9 mouse cellular contexts compared by ENCODE assay signal in genomic region chr14:117938554-117938953, GRCm38 (mm10).
A peak's percentile ranks its signal among the peaks of the same experiment; 100 is the strongest.
DNase-seq lines count a peak whose midpoint lies in the region; ATAC-seq lines count a peak whose summit lies in the region.
"Had no signal": no experiment of that assay in that cellular context is flagged by ENCODE, and none has a peak within 500 bp of the region (broad histone marks: within the 10 kb centered on the region; RNA-seq: fewer than 3 reads in every experiment).

No protein-coding gene starts in this region.

- DNase-seq in heart, adult 18-20 months = peak; percentile 34 to 69
- DNase-seq in heart, postnatal 25 days (ENCODE audit: low spot score) = no peak
- peak; percentile 6 for DNase-seq in thymus, postnatal 0 days (ENCODE audit: low spot score)
- no peak for DNase-seq in thymus, postnatal 36 days
- DNase-seq in embryonic facial prominence, embryonic 14.5 days (ENCODE audit: low spot score) = peak; percentile 85
- peak; percentile 59 for DNase-seq in thymus, postnatal 4 days
- no peak for DNase-seq in layer of hippocampus, postnatal 36 days

- no peak overlapping the region for H3K4me3 ChIP-seq in embryonic facial prominence, embryonic 14.5 days (ENCODE audit: low read depth, low read length)
- H3K4me3 ChIP-seq in limb, embryonic 12.5 days (replicated peaks) = no peak overlapping the region
- H3K4me3 ChIP-seq: heart, embryonic 15.5 days had no signal

- ATAC-seq in embryonic facial prominence, embryonic 14.5 days (ENCODE audit: low read depth) = peak; percentile 64; the same call in 1 of the 2 replicates
- ATAC-seq in limb, embryonic 12.5 days (ENCODE audit: insufficient number of reproducible peaks, insufficient read depth, low FRiP score, low TSS enrichment, low read depth) = 0 out of 2 replicates have a peak, but pooled peaks have one; percentile 46

- H3K4me1 ChIP-seq in embryonic facial prominence, embryonic 14.5 days (ENCODE audit: control insufficient read depth, insufficient read depth, low read length) = peaks cover 10% of the 10 kb centered on the region
- peaks cover 15% of the 10 kb centered on the region for H3K4me1 ChIP-seq in limb, embryonic 12.5 days (replicated peaks)
- H3K4me1 ChIP-seq: heart, embryonic 15.5 days had no signal

- H3K36me3 ChIP-seq in embryonic facial prominence, embryonic 14.5 days (ENCODE audit: control insufficient read depth, insufficient read depth, low read length) = no peaks in the 10 kb centered on the region
- no peaks in the 10 kb centered on the region for H3K36me3 ChIP-seq in limb, embryonic 12.5 days
- H3K36me3 ChIP-seq: heart, embryonic 15.5 days had no signal

- no peak overlapping the region for H3K27ac ChIP-seq in embryonic facial prominence, embryonic 14.5 days (replicated peaks; ENCODE audit: low read depth, low read length)
- no peak overlapping the region for H3K27ac ChIP-seq in limb, embryonic 12.5 days
- H3K27ac ChIP-seq: heart, embryonic 15.5 days had no signal

- intact Hi-C loops in heart, postnatal 25 days (cut with DNase I) = loop anchor here (5.0 kb wide), 3 partner anchors 46 to 1376 kb away; no protein-coding TSS in a partner anchor

- 12% methylated on average over 2 of the region's 2 CpGs for WGBS in embryonic facial prominence, embryonic 14.5 days
- 10% methylated on average over 2 of the region's 2 CpGs for WGBS in limb, embryonic 12.5 days

- H3K4me2 ChIP-seq in embryonic facial prominence, embryonic 14.5 days (ENCODE audit: low read depth, low read length) = no peak overlapping the region
- H3K4me2 ChIP-seq in limb, embryonic 12.5 days = no peak overlapping the region
- H3K4me2 ChIP-seq: heart, embryonic 15.5 days had no signal

- no peaks in the 10 kb centered on the region for H3K9me3 ChIP-seq in embryonic facial prominence, embryonic 14.5 days (ENCODE audit: control insufficient read depth, low read length)
- H3K9me3 ChIP-seq in limb, embryonic 12.5 days = no peaks in the 10 kb centered on the region
- H3K9me3 ChIP-seq: heart, embryonic 15.5 days had no signal

- no peak overlapping the region for H3K9ac ChIP-seq in embryonic facial prominence, embryonic 14.5 days (ENCODE audit: low read depth, low read length)
- no peak overlapping the region for H3K9ac ChIP-seq in limb, embryonic 12.5 days (replicated peaks)
- H3K9ac ChIP-seq: heart, embryonic 15.5 days had no signal

- H3K27me3 ChIP-seq in embryonic facial prominence, embryonic 14.5 days (replicated peaks; ENCODE audit: control insufficient read depth, insufficient read depth, low read length) = no peaks in the 10 kb centered on the region
- H3K27me3 ChIP-seq in limb, embryonic 12.5 days = no peaks in the 10 kb centered on the region

Comparison
In these comparisons a context has a peak if more than half of its experiments do, and no peak if none do; other contexts are left out.
1. DNase-seq: peak in heart, adult 18-20 months (2 of 2), thymus, postnatal 0 days (single experiment), embryonic facial prominence, embryonic 14.5 days (single experiment) and thymus, postnatal 4 days (single experiment); none in heart, postnatal 25 days (single experiment), thymus, postnatal 36 days (0 of 2) and layer of hippocampus, postnatal 36 days (0 of 2).